Mouse (Mus musculus) leukemia stem cell, adult 10-12 weeks (primary cell): ENCODE results near the gene Lrmp. TPM values are rescaled to one million over a fixed set of nuclear protein-coding genes. Genes with fewer than 3 reads are reported as not detected.

Experiments used
- polyA plus RNA-seq: library from polyadenylated mRNA; stranded (reverse); fragments of >175 nt; gene quantifications from 2 replicates; pipeline ENCODE4 v1.2.3, GENCODE M21; 2012; ENCODE audit warnings: low replicate concordance

Gene Lrmp
- 45.6 and 47.0 TPM in 2 replicates for polyA plus RNA-seq

GRCm38 (mm10) chr6:145115476-145116097 is at the start of gene Lrmp:
Gene Lrmp (plus strand): TSS chr6:145115653.

GRCm38 (mm10) chr6:145075548-145076224 is 39.8 kb upstream of the Lrmp start, which contains the start of gene Bcat1:
Gene Bcat1 (minus strand): TSS chr6:145076184.

GRCm38 (mm10) chr6:145210816-145211338 is 95.4 kb downstream of the Lrmp start, which contains the start of the genes Casc1 and Etfrf1:
Gene Casc1 (minus strand): TSS chr6:145211005.
Gene Etfrf1 (plus strand): TSS chr6:145211134.

Other genes starting within 250 kb of the Lrmp start
- gene Bcat1, start 39.5 kb upstream of the Lrmp start, polyA plus RNA-seq = 0.51 and 1.6 TPM in 2 replicates
- 0.05 TPM in 1 of 2 replicates, not detected in the other for gene Casc1, start 95.4 kb downstream of the Lrmp start, polyA plus RNA-seq
- 0.77 and 1.1 TPM in 2 replicates for gene Etfrf1, start 95.5 kb downstream of the Lrmp start, polyA plus RNA-seq
- gene Kras, start 134.6 kb downstream of the Lrmp start, polyA plus RNA-seq = 43.9 and 53.5 TPM in 2 replicates